Mouse (Mus musculus) ES-Bruce4 (cell line): ENCODE measurements around the gene Fam155a. TPM values are rescaled to one million over a fixed set of nuclear protein-coding genes. Genes with fewer than 3 reads are reported as not detected.

Experiments
- H3K27ac ChIP-seq: 2 replicates; pipeline ENCODE4 v1.5.1; 2012; ENCODE audit warnings: low read length, inconsistent platforms; ENCODE audit not compliant: insufficient read depth
- H3K27me3 ChIP-seq: 2 replicates; pipeline ENCODE4 v1.6.1; 2012; ENCODE audit warnings: mild to moderate bottlenecking, low read length, inconsistent platforms; ENCODE audit not compliant: control insufficient read depth, poor library complexity, insufficient read depth, severe bottlenecking
- H3K36me3 ChIP-seq: 2 replicates; pipeline ENCODE4 v1.6.1; 2012; ENCODE audit warnings: inconsistent platforms, mild to moderate bottlenecking, low read length, moderate library complexity; ENCODE audit not compliant: control insufficient read depth, poor library complexity, insufficient read depth, severe bottlenecking
- H3K4me1 ChIP-seq: one replicate; pipeline ENCODE4 v1.8.1; 2011; ENCODE audit warnings: low read length; ENCODE audit not compliant: control insufficient read depth, insufficient read depth
- H3K4me3 ChIP-seq: 2 replicates; pipeline ENCODE4 v1.5.1; 2011; ENCODE audit warnings: low read depth, mild to moderate bottlenecking, low read length
- H3K9ac ChIP-seq: 2 replicates; pipeline ENCODE4 v1.6.1; 2012; ENCODE audit warnings: low read depth, mild to moderate bottlenecking, inconsistent platforms; ENCODE audit not compliant: poor library complexity, severe bottlenecking
- H3K9me3 ChIP-seq: replicated peaks from 2 replicates; pipeline ENCODE4 v1.6.1; 2012; ENCODE audit warnings: mild to moderate bottlenecking, low read length, inconsistent platforms; ENCODE audit not compliant: control insufficient read depth, poor library complexity, insufficient read depth, severe bottlenecking
- CTCF ChIP-seq: IDR thresholded peaks from one replicate; pipeline ENCODE4 v1.8.1; 2011; ENCODE audit warnings: low read depth, low read length
- EP300 ChIP-seq: IDR thresholded peaks from 2 replicates; pipeline ENCODE4 v1.6.1; 2011; ENCODE audit warnings: low read depth, low read length; ENCODE audit not compliant: insufficient read depth
- POLR2A ChIP-seq: IDR thresholded peaks from one replicate; pipeline ENCODE4 v1.8.1; 2011; ENCODE audit warnings: low read length; ENCODE audit not compliant: insufficient read depth
- polyA plus RNA-seq: library from polyadenylated mRNA; stranded (reverse); fragments of >200 nt; gene quantifications from 2 replicates; pipeline ENCODE4 v1.2.4, GENCODE M21; 2011; ENCODE audit warnings: low read depth; ENCODE audit not compliant: missing spikeins, insufficient read depth, insufficient read length

Fam155a gene
- polyA plus RNA-seq, 1 experiment: not detected

DNA sequence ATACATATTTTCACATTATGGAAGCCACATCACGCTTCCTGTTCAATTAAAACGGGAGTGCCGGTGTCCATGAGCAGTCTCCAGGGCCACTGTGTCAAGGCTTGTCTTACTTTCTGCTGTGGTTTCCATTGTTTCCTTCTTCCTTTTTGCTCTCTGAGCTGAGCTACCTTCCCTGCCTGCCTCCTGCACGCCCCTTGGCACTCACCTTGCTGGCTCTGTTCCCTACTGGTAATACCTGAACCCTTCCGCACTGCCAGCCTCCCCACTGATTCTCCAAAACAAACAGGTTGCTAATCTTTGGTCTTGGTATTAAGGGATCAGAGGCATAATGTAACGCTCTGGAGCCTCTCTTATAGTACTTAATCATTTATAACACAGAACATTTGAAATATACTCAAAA is 403.2 kb downstream of the Fam155a start:
- Histone ChIP-seq H3K27me3 (no peaks in the 10 kb centered on the region), H3K4me1 (no peaks in the 10 kb centered on the region)
- TF ChIP-seq EP300: no peak
- TF ChIP-seq CTCF: no peak
- TF ChIP-seq POLR2A: no peak

DNA sequence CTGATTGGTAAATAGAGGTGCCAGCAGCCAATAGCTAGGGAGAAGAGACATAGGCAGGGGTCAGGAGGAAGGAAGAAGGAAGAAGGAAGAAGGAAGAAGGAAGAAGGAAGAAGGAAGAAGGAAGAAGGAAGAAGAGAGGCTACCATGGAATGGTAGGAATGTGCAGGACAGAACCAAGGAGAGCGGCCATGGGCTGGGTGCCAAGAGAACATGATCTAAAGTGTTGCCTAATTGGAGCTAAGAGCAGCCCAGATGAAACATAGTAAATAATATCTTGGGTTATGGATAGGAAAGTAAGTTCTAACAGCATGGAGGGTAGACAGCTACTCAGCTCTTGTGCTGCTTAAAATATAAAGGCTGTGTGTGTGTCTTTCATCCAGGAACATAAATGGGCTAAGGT is 405.6 kb downstream of the Fam155a start:
- Histone ChIP-seq H3K9ac (no peak overlapping the region), H3K27me3 (0 out of 2 replicates have a peak, but pooled peaks cover 3% of the 10 kb centered on the region)
- no peak for TF ChIP-seq POLR2A
- TF ChIP-seq EP300: no peak
- no peak for TF ChIP-seq CTCF

More for the DNA sequence above, 403.2 kb downstream of the Fam155a start:
- Histone ChIP-seq H3K27ac (no peak overlapping the region), H3K9me3 (no peaks in the 10 kb centered on the region), H3K9ac (no peak overlapping the region), H3K4me3 (no peak overlapping the region), H3K36me3 (no peaks in the 10 kb centered on the region)

DNA sequence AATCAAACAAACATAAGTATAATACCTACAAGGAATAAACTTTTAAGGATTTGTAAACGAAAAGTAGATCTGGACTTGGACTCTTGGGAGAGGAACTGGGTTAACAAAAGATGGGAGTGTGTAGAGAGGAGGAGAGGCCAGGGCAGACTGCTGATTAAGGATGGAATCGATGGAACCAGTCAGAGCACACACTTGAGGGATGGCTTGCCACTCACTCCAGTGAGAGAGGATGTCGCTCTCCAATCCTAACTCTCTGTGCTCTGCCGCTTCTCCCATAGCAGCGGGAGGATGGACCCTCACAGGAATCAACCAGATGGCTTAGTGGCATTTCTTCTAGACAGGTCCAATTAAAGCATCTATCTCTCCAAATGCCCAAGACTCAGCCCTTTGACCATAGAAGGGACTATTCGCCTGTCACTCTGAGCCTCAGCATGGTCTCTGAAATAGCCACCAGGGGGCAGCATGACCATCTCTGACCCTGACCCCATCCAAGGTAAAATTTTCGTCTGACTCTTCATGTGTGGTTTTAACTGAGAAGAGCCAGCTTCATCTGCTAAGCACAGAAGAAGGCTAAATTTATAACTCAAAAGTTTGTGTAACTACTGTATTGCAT is 422.3 kb downstream of the Fam155a start:
- Histone ChIP-seq H3K4me1 (no peaks in the 10 kb centered on the region), H3K27me3 (no peaks in the 10 kb centered on the region), H3K9me3 (no peaks in the 10 kb centered on the region), H3K9ac (no peak overlapping the region), H3K36me3 (no peaks in the 10 kb centered on the region), H3K27ac (no peak overlapping the region), H3K4me3 (no peak overlapping the region)
- TF ChIP-seq POLR2A: no peak
- TF ChIP-seq EP300: no peak
- TF ChIP-seq CTCF: peak; percentile 66

More for the DNA sequence above, 405.6 kb downstream of the Fam155a start:
- Histone ChIP-seq H3K4me1 (no peaks in the 10 kb centered on the region), H3K36me3 (no peaks in the 10 kb centered on the region), H3K9me3 (no peaks in the 10 kb centered on the region), H3K27ac (no peak overlapping the region), H3K4me3 (no peak overlapping the region)

DNA sequence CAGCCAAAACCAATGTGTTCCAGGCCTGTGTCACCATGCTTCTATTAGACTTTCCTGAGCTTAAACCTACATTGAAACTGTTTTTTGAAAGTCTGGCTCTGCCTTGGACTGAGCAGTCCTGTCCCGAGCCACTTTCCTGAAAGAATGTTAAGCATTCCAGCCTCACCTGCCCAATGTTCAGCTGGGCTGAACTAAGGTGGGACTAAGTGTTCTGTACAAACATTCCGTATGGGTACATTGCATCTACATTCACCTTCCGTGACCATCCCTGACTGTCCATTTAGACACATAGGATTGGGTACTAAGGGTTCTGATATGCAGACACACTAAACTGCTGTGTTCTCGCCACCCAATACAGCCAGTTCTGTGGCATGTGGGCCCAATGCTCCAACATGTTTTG is 423.8 kb downstream of the Fam155a start:
- no peaks in the 10 kb centered on the region for H3K27me3 ChIP-seq
- no peak overlapping the region for H3K9ac ChIP-seq
- no peaks in the 10 kb centered on the region for H3K36me3 ChIP-seq
- no peaks in the 10 kb centered on the region for H3K4me1 ChIP-seq
- peak overlapping the region; percentile 17; the same call in 1 of the 2 replicates for H3K27ac ChIP-seq
- H3K9me3 ChIP-seq: no peaks in the 10 kb centered on the region
- no peak for TF ChIP-seq EP300
- no peak for TF ChIP-seq POLR2A
- TF ChIP-seq CTCF: no peak
- no peak overlapping the region for H3K4me3 ChIP-seq

DNA sequence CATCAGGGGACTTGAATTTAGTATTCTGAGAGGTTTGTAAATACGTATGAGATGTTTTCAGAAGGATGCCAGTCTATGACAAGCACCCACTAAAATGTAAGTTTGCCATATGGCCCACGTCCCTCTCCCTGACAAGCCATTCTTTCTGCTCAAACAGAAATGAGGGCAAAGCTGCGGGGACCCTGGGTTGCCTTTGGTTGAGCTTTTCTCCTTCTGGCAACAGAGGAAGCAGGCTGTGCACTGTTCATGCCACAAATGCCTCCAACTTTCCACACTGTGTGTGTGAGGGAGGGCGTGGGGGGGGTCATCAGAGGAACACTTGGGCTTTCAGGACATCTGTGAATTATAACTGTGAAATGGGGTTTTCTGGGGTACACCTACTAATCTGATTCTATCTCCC is 426.8 kb downstream of the Fam155a start:
- H3K9ac ChIP-seq: no peak overlapping the region
- H3K36me3 ChIP-seq: no peaks in the 10 kb centered on the region
- TF ChIP-seq CTCF (no peak), EP300 (no peak), POLR2A (no peak)
- H3K4me1 ChIP-seq: no peaks in the 10 kb centered on the region
- no peaks in the 10 kb centered on the region for H3K27me3 ChIP-seq
- no peak overlapping the region for H3K4me3 ChIP-seq
- H3K27ac ChIP-seq: no peak overlapping the region
- H3K9me3 ChIP-seq: 0 out of 2 replicates have a peak, but pooled peaks cover 6% of the 10 kb centered on the region

DNA sequence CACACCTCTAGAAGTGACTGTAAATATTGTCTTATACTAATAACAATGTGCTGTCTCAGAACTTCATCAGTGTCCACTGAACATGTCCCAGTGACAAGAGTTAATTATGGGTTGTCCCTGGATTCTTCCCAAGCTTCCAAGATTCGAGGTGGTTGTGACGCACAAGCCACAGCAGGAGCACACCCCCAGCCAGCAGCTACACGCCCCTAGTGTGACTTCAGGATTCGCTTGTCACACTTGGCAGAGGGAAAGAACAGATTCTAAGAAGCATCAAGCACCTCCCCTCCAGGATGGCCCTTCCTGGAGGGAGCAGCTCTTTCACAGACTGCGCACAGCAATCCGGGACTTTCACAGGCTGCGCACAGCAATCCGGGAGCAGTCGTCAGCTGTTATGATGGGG is 428.0 kb downstream of the Fam155a start:
- Histone ChIP-seq H3K4me3 (no peak overlapping the region), H3K36me3 (no peaks in the 10 kb centered on the region), H3K27ac (no peak overlapping the region), H3K4me1 (no peaks in the 10 kb centered on the region), H3K27me3 (no peaks in the 10 kb centered on the region), H3K9ac (no peak overlapping the region), H3K9me3 (0 out of 2 replicates have a peak, but pooled peaks cover 8% of the 10 kb centered on the region)
- TF ChIP-seq POLR2A (no peak), CTCF (no peak), EP300 (no peak)
